Mouse (Mus musculus): ENCODE results near the gene Slc9a3r2.

DNA sequence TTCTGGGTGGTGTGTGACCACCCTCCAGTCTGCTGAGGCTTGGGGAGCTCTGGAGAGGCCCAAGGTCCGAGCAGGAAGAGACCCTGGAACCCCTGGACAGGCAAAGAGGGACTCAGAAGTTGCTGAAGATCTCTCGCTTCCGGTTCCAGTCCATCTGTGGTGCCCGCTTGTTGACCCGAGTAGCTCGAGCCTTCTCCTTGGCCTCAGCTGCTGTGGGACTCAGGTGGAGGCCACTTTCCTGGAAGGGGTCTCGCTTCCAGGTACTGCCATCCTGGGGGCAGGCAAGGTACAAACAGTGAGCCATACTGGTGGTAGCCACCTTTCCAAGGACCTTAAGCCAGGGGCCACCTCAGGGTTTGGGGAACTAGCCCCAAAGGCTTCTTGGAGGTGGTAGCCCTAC, 10.0 kb downstream of the Slc9a3r2 start:
- TF ChIP-seq EP300 (IDR thresholded peaks at IDR 0.05; ENCODE audit: low read depth) (no peak), CTCF (IDR thresholded peaks at IDR 0.05; ENCODE audit: low read depth) (no peak)
